Comparison of ENCODE assay signal across 8 mouse cellular contexts in genomic region chr9:54502873-54503272, GRCm38 (mm10). TPM values are rescaled to one million over a fixed set of nuclear protein-coding genes. Genes with fewer than 3 reads are reported as not detected.
A peak's percentile ranks its signal among the peaks of the same experiment; 100 is the strongest.
DNase-seq lines count a peak whose midpoint lies in the region; ATAC-seq and TF ChIP-seq lines count a peak whose summit lies in the region.

No protein-coding gene starts in this region.

- no peak for ATAC-seq in heart, embryonic 16.5 days (replicated peaks; ENCODE audit: extremely low read depth, insufficient read depth, low FRiP score)
- ATAC-seq in forebrain, embryonic 11.5 days (replicated peaks; ENCODE audit: low FRiP score), result no peak
- ATAC-seq in kidney, embryonic 16.5 days (ENCODE audit: low FRiP score, low TSS enrichment), result no peak
- no peak for ATAC-seq in neural tube, embryonic 12.5 days (ENCODE audit: low FRiP score, low read depth)
- ATAC-seq in granulocyte monocyte progenitor cell, adult 5-6 weeks (replicated peaks; ENCODE audit: poor library complexity, severe bottlenecking), result no peak

- no peaks in the 10 kb centered on the region for H3K36me3 ChIP-seq in heart, embryonic 16.5 days (ENCODE audit: control insufficient read depth, insufficient read depth)
- no peaks in the 10 kb centered on the region for H3K36me3 ChIP-seq in heart, adult 2 months (ENCODE audit: control insufficient read depth, insufficient read depth, low read length)
- no peaks in the 10 kb centered on the region for H3K36me3 ChIP-seq in forebrain, embryonic 11.5 days (ENCODE audit: control insufficient read depth, insufficient read depth, low read length)
- no peaks in the 10 kb centered on the region for H3K36me3 ChIP-seq in kidney, embryonic 16.5 days (ENCODE audit: insufficient read depth, low read length)
- no peaks in the 10 kb centered on the region for H3K36me3 ChIP-seq in neural tube, embryonic 12.5 days

- intact Hi-C loops in heart, adult 2 months (cut with DNase I), result loop anchor here (2.0 kb wide), 1 partner anchor 82 kb away; no protein-coding TSS in a partner anchor

- no peak for TF ChIP-seq CTCF in heart, adult 2 months (IDR thresholded peaks at IDR 0.05)

- H3K9ac ChIP-seq in heart, embryonic 16.5 days (ENCODE audit: low read length), result no peak overlapping the region
- no peak overlapping the region for H3K9ac ChIP-seq in heart, adult 2 months (ENCODE audit: low read depth, low read length)
- no peak overlapping the region for H3K9ac ChIP-seq in forebrain, embryonic 11.5 days (ENCODE audit: low read length)
- H3K9ac ChIP-seq in kidney, embryonic 16.5 days (replicated peaks; ENCODE audit: low read length), result no peak overlapping the region
- H3K9ac ChIP-seq in neural tube, embryonic 12.5 days, result no peak overlapping the region

- H3K4me3 ChIP-seq in heart, embryonic 16.5 days (ENCODE audit: low read length), result no peak overlapping the region
- H3K4me3 ChIP-seq in heart, adult 2 months, result no peak overlapping the region
- H3K4me3 ChIP-seq in forebrain, embryonic 11.5 days (ENCODE audit: low read depth, low read length), result no peak overlapping the region
- H3K4me3 ChIP-seq in kidney, embryonic 16.5 days (ENCODE audit: low read length), result peak overlapping the region; percentile 83
- H3K4me3 ChIP-seq in neural tube, embryonic 12.5 days, result no peak overlapping the region

- WGBS in heart, embryonic 16.5 days, result 19% methylated on average over 12 of the region's 12 CpGs
- WGBS in heart, adult 2 months, result 25% methylated on average over 12 of the region's 12 CpGs
- WGBS in forebrain, embryonic 11.5 days, result 11% methylated on average over 12 of the region's 12 CpGs
- WGBS in kidney, embryonic 16.5 days, result 7% methylated on average over 12 of the region's 12 CpGs
- WGBS in neural tube, embryonic 12.5 days, result 11% methylated on average over 12 of the region's 12 CpGs

- H3K4me1 ChIP-seq in heart, embryonic 16.5 days (ENCODE audit: control insufficient read depth, insufficient read depth, low read length), result peaks cover 2% of the 10 kb centered on the region; the same call in 1 of the 2 replicates
- H3K4me1 ChIP-seq in heart, adult 2 months (ENCODE audit: control insufficient read depth, insufficient read depth, low read length), result no peaks in the 10 kb centered on the region
- H3K4me1 ChIP-seq in forebrain, embryonic 11.5 days (replicated peaks; ENCODE audit: control insufficient read depth, insufficient read depth, low read length), result 0 out of 2 replicates have a peak, but pooled peaks cover 2% of the 10 kb centered on the region
- peaks cover 4% of the 10 kb centered on the region; the same call in 1 of the 2 replicates for H3K4me1 ChIP-seq in kidney, embryonic 16.5 days (ENCODE audit: insufficient read depth, low read length)
- peaks cover 14% of the 10 kb centered on the region; the same call in 1 of the 2 replicates for H3K4me1 ChIP-seq in neural tube, embryonic 12.5 days

- TF ChIP-seq EP300 in heart, adult 2 months (IDR thresholded peaks at IDR 0.05; ENCODE audit: insufficient read depth, low read depth, low read length), result no peak

- DNase-seq in heart, adult 2 months, result no peak
- peak; percentile 53 for DNase-seq in forebrain, embryonic 11.5 days (ENCODE audit: low spot score)
- DNase-seq in gastrocnemius, adult 18-20 months (ENCODE audit: low spot score), result no peak
- no peak for DNase-seq in ovary, postnatal 36 days (ENCODE audit: low spot score)

- H3K4me2 ChIP-seq in heart, embryonic 16.5 days (ENCODE audit: low read depth, low read length), result peak overlapping the region; percentile 91; the same call in 1 of the 2 replicates
- H3K4me2 ChIP-seq in forebrain, embryonic 11.5 days (ENCODE audit: low read depth, low read length, severe bottlenecking), result peak overlapping the region; percentile 26
- peak overlapping the region; percentile 99 for H3K4me2 ChIP-seq in kidney, embryonic 16.5 days (replicated peaks; ENCODE audit: low read depth, low read length)
- peak overlapping the region; percentile 86 for H3K4me2 ChIP-seq in neural tube, embryonic 12.5 days (replicated peaks)

- H3K27me3 ChIP-seq in heart, embryonic 16.5 days (ENCODE audit: control insufficient read depth, insufficient read depth, low read length), result peaks cover 6% of the 10 kb centered on the region
- no peaks in the 10 kb centered on the region for H3K27me3 ChIP-seq in heart, adult 2 months (ENCODE audit: control insufficient read depth, insufficient read depth, low read length)
- no peaks in the 10 kb centered on the region; the same call in 1 of the 2 replicates for H3K27me3 ChIP-seq in forebrain, embryonic 11.5 days (ENCODE audit: control insufficient read depth, insufficient read depth, low read length)
- peaks cover 2% of the 10 kb centered on the region; the same call in 1 of the 2 replicates for H3K27me3 ChIP-seq in kidney, embryonic 16.5 days (ENCODE audit: insufficient read depth, low read length)
- H3K27me3 ChIP-seq in neural tube, embryonic 12.5 days (replicated peaks), result no peaks in the 10 kb centered on the region

- no peak overlapping the region for H3K27ac ChIP-seq in heart, embryonic 16.5 days (ENCODE audit: low read length)
- H3K27ac ChIP-seq in heart, adult 2 months, result no peak overlapping the region
- H3K27ac ChIP-seq in forebrain, embryonic 11.5 days (ENCODE audit: low read depth, low read length), result no peak overlapping the region
- no peak overlapping the region for H3K27ac ChIP-seq in kidney, embryonic 16.5 days (ENCODE audit: low read length)
- no peak overlapping the region for H3K27ac ChIP-seq in neural tube, embryonic 12.5 days

- H3K9me3 ChIP-seq in heart, embryonic 16.5 days (replicated peaks; ENCODE audit: control insufficient read depth, low read length), result no peaks in the 10 kb centered on the region
- H3K9me3 ChIP-seq in forebrain, embryonic 11.5 days (ENCODE audit: control insufficient read depth, low read length), result no peaks in the 10 kb centered on the region
- no peaks in the 10 kb centered on the region for H3K9me3 ChIP-seq in kidney, embryonic 16.5 days (ENCODE audit: low read length)
- H3K9me3 ChIP-seq in neural tube, embryonic 12.5 days, result no peaks in the 10 kb centered on the region

- H3K79me2 ChIP-seq in heart, adult 2 months (replicated peaks; ENCODE audit: control insufficient read depth, insufficient read depth, low read length), result no peaks in the 10 kb centered on the region

- no peak for TF ChIP-seq POLR2A in heart, adult 2 months (IDR thresholded peaks at IDR 0.05; ENCODE audit: insufficient read depth, low read depth, low read length)

RNA-seq across cellular contexts. Expression of gene Dmxl2, which starts 1.4 kb away (rescaled TPM):
- polyA plus RNA-seq in heart, embryonic 16.5 days (2015; fragmentation: Nextera tagmentation; extraction: Ambion mirVana), result 6.2 and 6.6 TPM in 2 replicates
- 10 to 100 TPM; 20.6 to 27.6 TPM for total RNA-seq in heart, adult 2 months (2021)
- 6.7 and 9.8 TPM in 2 replicates for polyA plus RNA-seq in heart, adult 2 months (2012; rRNA removed)
- polyA plus RNA-seq in forebrain, embryonic 11.5 days (2014; fragmentation: Nextera tagmentation; extraction: Ambion mirVana), result 13.0 and 15.2 TPM in 2 replicates
- 4.7 and 5.7 TPM in 2 replicates for polyA plus RNA-seq in kidney, embryonic 16.5 days (2015; fragmentation: Nextera tagmentation; extraction: Ambion mirVana)
- 28.5 and 29.7 TPM in 2 replicates for polyA plus RNA-seq in neural tube, embryonic 12.5 days (2016; fragmentation: Nextera tagmentation; extraction: Ambion mirVana)
- 1 to 10 TPM; 2.4 to 3.1 TPM for total RNA-seq in gastrocnemius, adult 18-20 months (2021)
- 5.8 and 14.4 TPM in 2 replicates for total RNA-seq in granulocyte monocyte progenitor cell, adult 5-6 weeks (2014; fragmentation: Nextera tagmentation)
- 8.7 and 9.2 TPM in 2 replicates for total RNA-seq in granulocyte monocyte progenitor cell, adult 5-6 weeks (2017)

RNA-seq across cellular contexts. Expression of gene Sh2d7, which starts 35.9 kb away (rescaled TPM):
- polyA plus RNA-seq in heart, embryonic 16.5 days (2015; fragmentation: Nextera tagmentation; extraction: Ambion mirVana), result not detected in 2 replicates
- not detected for total RNA-seq in heart, adult 2 months (2021)
- polyA plus RNA-seq in heart, adult 2 months (2012; rRNA removed), result 0.08 TPM in 1 of 2 replicates, not detected in the other
- polyA plus RNA-seq in forebrain, embryonic 11.5 days (2014; fragmentation: Nextera tagmentation; extraction: Ambion mirVana), result not detected in 2 replicates
- polyA plus RNA-seq in kidney, embryonic 16.5 days (2015; fragmentation: Nextera tagmentation; extraction: Ambion mirVana), result not detected in 2 replicates
- not detected in 2 replicates for polyA plus RNA-seq in neural tube, embryonic 12.5 days (2016; fragmentation: Nextera tagmentation; extraction: Ambion mirVana)
- total RNA-seq in gastrocnemius, adult 18-20 months (2021), result not detected
- total RNA-seq in granulocyte monocyte progenitor cell, adult 5-6 weeks (2014; fragmentation: Nextera tagmentation), result not detected in 2 replicates
- total RNA-seq in granulocyte monocyte progenitor cell, adult 5-6 weeks (2017), result not detected in 2 replicates

RNA-seq across cellular contexts. Expression of gene Cib2, which starts 57.1 kb away (rescaled TPM):
- polyA plus RNA-seq in heart, embryonic 16.5 days (2015; fragmentation: Nextera tagmentation; extraction: Ambion mirVana), result 4.8 and 5.1 TPM in 2 replicates
- total RNA-seq in heart, adult 2 months (2021), result 1 to 10 TPM; 2.1 TPM
- 4.1 and 5.9 TPM in 2 replicates for polyA plus RNA-seq in heart, adult 2 months (2012; rRNA removed)
- polyA plus RNA-seq in forebrain, embryonic 11.5 days (2014; fragmentation: Nextera tagmentation; extraction: Ambion mirVana), result 15.8 and 15.9 TPM in 2 replicates
- 15.8 and 15.9 TPM in 2 replicates for polyA plus RNA-seq in kidney, embryonic 16.5 days (2015; fragmentation: Nextera tagmentation; extraction: Ambion mirVana)
- polyA plus RNA-seq in neural tube, embryonic 12.5 days (2016; fragmentation: Nextera tagmentation; extraction: Ambion mirVana), result 28.3 and 28.4 TPM in 2 replicates
- 100 to 1,000 TPM; 111 to 121 TPM for total RNA-seq in gastrocnemius, adult 18-20 months (2021)
- 1.1 and 1.6 TPM in 2 replicates for total RNA-seq in granulocyte monocyte progenitor cell, adult 5-6 weeks (2014; fragmentation: Nextera tagmentation)
- 0.39 and 0.57 TPM in 2 replicates for total RNA-seq in granulocyte monocyte progenitor cell, adult 5-6 weeks (2017)

Comparison
In these comparisons a context has a peak if more than half of its experiments do, and no peak if none do; other contexts are left out.
1. H3K4me2 ChIP-seq: peak in every context shown above with its lines; median percentile 99 in kidney, embryonic 16.5 days; 91 in heart, embryonic 16.5 days; 86 in neural tube, embryonic 12.5 days; 26 in forebrain, embryonic 11.5 days.